Mouse (Mus musculus) stomach, embryonic 16.5 days (tissue): ENCODE data around the gene Usp39. TPM values are rescaled to one million over a fixed set of nuclear protein-coding genes. Genes with fewer than 3 reads are reported as not detected.

ENCODE experiments used
- ATAC-seq: fragments of 200-750 bp; cut with Nextera tagmentation; 2 replicates; pipeline ENCODE4 v1.8.0; 2017; ENCODE audit warnings: moderate number of reproducible peaks, moderate TSS enrichment; ENCODE audit not compliant: insufficient read depth, low FRiP score
- H3K27ac ChIP-seq: fragments of 300-500 bp; sonication (generic); 2 replicates; pipeline ENCODE4 v1.5.1; 2014; ENCODE audit warnings: low read length
- H3K27me3 ChIP-seq: fragments of 300-500 bp; sonication (generic); 2 replicates; pipeline ENCODE4 v1.6.1; 2014; ENCODE audit warnings: low read length, control low read depth, mixed read lengths; ENCODE audit not compliant: control insufficient read depth, insufficient read depth
- H3K36me3 ChIP-seq: fragments of 300-500 bp; sonication (generic); 2 replicates; pipeline ENCODE4 v1.6.1; 2014; ENCODE audit warnings: low read length; ENCODE audit not compliant: control insufficient read depth, insufficient read depth
- H3K4me1 ChIP-seq: fragments of 300-500 bp; sonication (generic); 2 replicates; pipeline ENCODE4 v1.6.1; 2014; ENCODE audit warnings: low read length, control low read depth, mixed read lengths; ENCODE audit not compliant: control insufficient read depth, insufficient read depth
- H3K4me2 ChIP-seq: fragments of 300-500 bp; sonication (generic); 2 replicates; pipeline ENCODE4 v1.6.1; 2014; ENCODE audit warnings: low read depth, low read length, mixed read lengths
- H3K4me3 ChIP-seq: fragments of 300-500 bp; sonication (generic); replicated peaks from 2 replicates; pipeline ENCODE4 v1.5.1; 2014; ENCODE audit warnings: mild to moderate bottlenecking, low read length
- H3K9ac ChIP-seq: fragments of 300-500 bp; sonication (generic); 2 replicates; pipeline ENCODE4 v1.6.1; 2014; ENCODE audit warnings: low read length
- H3K9me3 ChIP-seq: fragments of 300-500 bp; sonication (generic); replicated peaks from 2 replicates; pipeline ENCODE4 v1.6.1; 2016; ENCODE audit warnings: low read length, control low read depth; ENCODE audit not compliant: control insufficient read depth
- WGBS: fragments of 180-500 bp; shearing (Covaris S2); extraction: QIAGEN DNeasy Blood & Tissue Kit; methylation state at CpG from one replicate; pipeline ENCODE4 v1.1.7; 2014; 5-methylcytosine and 5-hydroxymethylcytosine counted together
- polyA plus RNA-seq: library from polyadenylated mRNA; unstranded; fragments of >200 nt; fragmentation: Nextera tagmentation; extraction: Ambion mirVana; gene quantifications from 2 replicates; pipeline ENCODE4 v1.2.1, GENCODE M21; 2015

The Usp39 gene
- polyA plus RNA-seq, 1 experiment from 2014 or later: 29.7 TPM

GRCm38 (mm10) chr6:72366304-72366703 lies 21.3 kb upstream of the Usp39 start:
- no peak overlapping the region for H3K4me2 ChIP-seq
- H3K4me3 ChIP-seq: no peak overlapping the region
- H3K4me1 ChIP-seq: peaks cover 15% of the 10 kb centered on the region
- no peaks in the 10 kb centered on the region for H3K9me3 ChIP-seq
- no peak overlapping the region for H3K9ac ChIP-seq
- no peak for ATAC-seq
- H3K27me3 ChIP-seq: no peaks in the 10 kb centered on the region
- H3K27ac ChIP-seq: no peak overlapping the region
- H3K36me3 ChIP-seq: no peaks in the 10 kb centered on the region
- 64% methylated on average over 3 of the region's 3 CpGs for WGBS

- no peak overlapping the region for H3K4me3 ChIP-seq
- no peak overlapping the region for H3K4me2 ChIP-seq
- no peak for ATAC-seq
- no peak overlapping the region for H3K9ac ChIP-seq
- H3K4me1 ChIP-seq: peaks cover 16% of the 10 kb centered on the region
- no peaks in the 10 kb centered on the region for H3K36me3 ChIP-seq
- no peaks in the 10 kb centered on the region for H3K9me3 ChIP-seq
- 64% methylated on average over 6 of the region's 6 CpGs for WGBS
- H3K27me3 ChIP-seq: no peaks in the 10 kb centered on the region
- no peak overlapping the region for H3K27ac ChIP-seq
These were observed 20.0 kb upstream of the Usp39 start for GRCm38 (mm10) chr6:72364985-72365384.

- Histone ChIP-seq H3K4me2 (no peak overlapping the region), H3K27me3 (no peaks in the 10 kb centered on the region), H3K9me3 (no peaks in the 10 kb centered on the region), H3K36me3 (0 out of 2 replicates have a peak, but pooled peaks cover 3% of the 10 kb centered on the region), H3K9ac (no peak overlapping the region), H3K27ac (no peak overlapping the region), H3K4me3 (no peak overlapping the region), H3K4me1 (peaks cover 18% of the 10 kb centered on the region)
- ATAC-seq: no peak
- WGBS: 41% methylated on average over 7 of the region's 7 CpGs
These were observed 19.0 kb upstream of the Usp39 start for GRCm38 (mm10) chr6:72364009-72364408.

- H3K4me3 ChIP-seq: peak overlapping the region; percentile 91
- H3K9me3 ChIP-seq: no peaks in the 10 kb centered on the region
- H3K36me3 ChIP-seq: 0 out of 2 replicates have a peak, but pooled peaks cover 11% of the 10 kb centered on the region
- H3K4me1 ChIP-seq: peaks cover 26% of the 10 kb centered on the region
- H3K27me3 ChIP-seq: no peaks in the 10 kb centered on the region
- H3K27ac ChIP-seq: peak overlapping the region; percentile 80
- ATAC-seq: peak; percentile 97
- WGBS: under 1% methylated on average over 42 of the region's 42 CpGs
- peak overlapping the region; percentile 81 for H3K4me2 ChIP-seq
- H3K9ac ChIP-seq: peak overlapping the region; percentile 85
These were observed 17.4 kb upstream of the Usp39 start for GRCm38 (mm10) chr6:72362132-72363028.

GRCm38 (mm10) chr6:72361121-72361551 lies 16.2 kb upstream of the Usp39 start:
- Histone ChIP-seq H3K9ac (peak overlapping the region; percentile 85), H3K27ac (peak overlapping the region; percentile 74; the same call in 1 of the 2 replicates), H3K4me1 (peaks cover 39% of the 10 kb centered on the region), H3K4me2 (peak overlapping the region; percentile 81), H3K9me3 (no peaks in the 10 kb centered on the region), H3K4me3 (peak overlapping the region; percentile 91), H3K36me3 (0 out of 2 replicates have a peak, but pooled peaks cover 11% of the 10 kb centered on the region), H3K27me3 (no peaks in the 10 kb centered on the region)
- 45% methylated on average over 5 of the region's 5 CpGs for WGBS
- ATAC-seq: no peak

- H3K9me3 ChIP-seq: no peaks in the 10 kb centered on the region
- H3K9ac ChIP-seq: peak overlapping the region; percentile 32; the same call in 1 of the 2 replicates
- 46% methylated on average over 7 of the region's 7 CpGs for WGBS
- H3K4me2 ChIP-seq: peak overlapping the region; percentile 81
- ATAC-seq: no peak
- 0 out of 2 replicates have a peak, but pooled peaks cover 11% of the 10 kb centered on the region for H3K36me3 ChIP-seq
- H3K27ac ChIP-seq: 0 out of 2 replicates have a peak overlapping the region, but pooled peaks have one; percentile 7
- H3K4me3 ChIP-seq: peak overlapping the region; percentile 91; the same call in 1 of the 2 replicates
- H3K4me1 ChIP-seq: peaks cover 44% of the 10 kb centered on the region
- no peaks in the 10 kb centered on the region for H3K27me3 ChIP-seq
These were observed 15.6 kb upstream of the Usp39 start for GRCm38 (mm10) chr6:72360599-72360935.

GRCm38 (mm10) chr6:72359891-72360598 lies 15.1 kb upstream of the Usp39 start:
- peak overlapping the region; percentile 32; the same call in 1 of the 2 replicates for H3K9ac ChIP-seq
- no peak overlapping the region; the same call in 1 of the 2 replicates for H3K4me3 ChIP-seq
- 61% methylated on average over 11 of the region's 11 CpGs for whole genome bisulfite sequencing
- peak overlapping the region; percentile 81 for H3K4me2 ChIP-seq
- 0 out of 2 replicates have a peak, but pooled peaks cover 11% of the 10 kb centered on the region for H3K36me3 ChIP-seq
- H3K27me3 ChIP-seq: no peaks in the 10 kb centered on the region
- H3K4me1 ChIP-seq: peaks cover 44% of the 10 kb centered on the region
- no peaks in the 10 kb centered on the region for H3K9me3 ChIP-seq
- no peak for ATAC-seq
- 0 out of 2 replicates have a peak overlapping the region, but pooled peaks have one; percentile 7 for H3K27ac ChIP-seq

GRCm38 (mm10) chr6:72359343-72359742 lies 14.4 kb upstream of the Usp39 start:
- ATAC-seq: no peak
- Histone ChIP-seq H3K9me3 (no peaks in the 10 kb centered on the region), H3K4me1 (peaks cover 49% of the 10 kb centered on the region), H3K9ac (0 out of 2 replicates have a peak overlapping the region, but pooled peaks have one; percentile 28), H3K27me3 (no peaks in the 10 kb centered on the region), H3K4me2 (no peak overlapping the region), H3K36me3 (0 out of 2 replicates have a peak, but pooled peaks cover 11% of the 10 kb centered on the region), H3K27ac (no peak overlapping the region), H3K4me3 (no peak overlapping the region)
- 80% methylated on average over 2 of the region's 2 CpGs for WGBS
